Mouse (Mus musculus) kidney, postnatal 4 days (tissue): ENCODE data around the gene Xlr3a.
"Not testable (repeated sequence)": the region's sequence is repeated elsewhere in the genome, so short reads cannot be mapped to it uniquely, and the experiment has no call there.

Source experiments
- DNase-seq, 2 experiments: peaks; one replicate each; pipeline ENCODE4 v3.0.0; 2021; ENCODE audit warnings: mixed read lengths in 2 of 2

Gene Xlr3a

GRCm38 (mm10) chrX:73096941-73097508 is at the start of gene Xlr3a:
Gene Xlr3a, minus strand, starts transcription at chrX:73097095.
- DNase-seq, result peak; percentile 1 to 3

- not testable (repeated sequence) for DNase-seq
These were observed 46.3 kb upstream of the Xlr3a start for GRCm38 (mm10) chrX:73143218-73143618.

- not testable (repeated sequence) for DNase-seq
These were observed 26.2 kb upstream of the Xlr3a start for GRCm38 (mm10) chrX:73122859-73123829.

GRCm38 (mm10) chrX:73116747-73117146 is 19.9 kb upstream of the Xlr3a start, which contains the start of gene Gm14685:
Gene Gm14685, plus strand, starts transcription at chrX:73117047.
- DNase-seq, result not testable (repeated sequence)

- not testable (repeated sequence) for DNase-seq
These were observed 14.4 kb downstream of the Xlr3a start, which contains the start of gene Xlr4a for GRCm38 (mm10) chrX:73082267-73083055. Gene Xlr4a, minus strand, starts transcription at chrX:73082478.

GRCm38 (mm10) chrX:73066765-73067312 is 30.1 kb downstream of the Xlr3a start:
- not testable (repeated sequence) for DNase-seq

- DNase-seq, result no peak
These were observed 32.5 kb downstream of the Xlr3a start, which contains the start of gene Pnma3 for GRCm38 (mm10) chrX:73064415-73064793. Gene Pnma3, plus strand, starts transcription at chrX:73064787.

- peak; percentile 17 to 43 for DNase-seq
These were observed 33.1 kb downstream of the Xlr3a start for GRCm38 (mm10) chrX:73063512-73064414.

GRCm38 (mm10) chrX:73062323-73062722 is 34.6 kb downstream of the Xlr3a start:
- no peak for DNase-seq

GRCm38 (mm10) chrX:73061528-73061927 is 35.4 kb downstream of the Xlr3a start:
- DNase-seq, result no peak

- DNase-seq, result peak; percentile 94 to 96
These were observed 42.9 kb downstream of the Xlr3a start for GRCm38 (mm10) chrX:73053860-73054563.

- no peak for DNase-seq
These were observed 57.2 kb downstream of the Xlr3a start for GRCm38 (mm10) chrX:73039666-73040065.

GRCm38 (mm10) chrX:73038831-73039230 is 58.1 kb downstream of the Xlr3a start:
- no peak for DNase-seq

GRCm38 (mm10) chrX:73037003-73037402 is 59.9 kb downstream of the Xlr3a start, which contains the start of gene Pnma5:
Gene Pnma5, minus strand, starts transcription at chrX:73037103.
- DNase-seq, result no peak
